Mouse (Mus musculus): ENCODE measurements around the gene Ddx43. TPM values are rescaled to one million over a fixed set of nuclear protein-coding genes. Genes with fewer than 3 reads are reported as not detected.

Gene Ddx43
- polyA plus RNA-seq, 1 experiment from 2014 or later = 0.39 TPM

GRCm38 (mm10) chr9:78428185-78428584, 32.6 kb downstream of the Ddx43 start:
- 90% methylated on average over 6 of the region's 6 CpGs for WGBS
- no peak overlapping the region for H3K4me2 ChIP-seq (replicated peaks)

DNA sequence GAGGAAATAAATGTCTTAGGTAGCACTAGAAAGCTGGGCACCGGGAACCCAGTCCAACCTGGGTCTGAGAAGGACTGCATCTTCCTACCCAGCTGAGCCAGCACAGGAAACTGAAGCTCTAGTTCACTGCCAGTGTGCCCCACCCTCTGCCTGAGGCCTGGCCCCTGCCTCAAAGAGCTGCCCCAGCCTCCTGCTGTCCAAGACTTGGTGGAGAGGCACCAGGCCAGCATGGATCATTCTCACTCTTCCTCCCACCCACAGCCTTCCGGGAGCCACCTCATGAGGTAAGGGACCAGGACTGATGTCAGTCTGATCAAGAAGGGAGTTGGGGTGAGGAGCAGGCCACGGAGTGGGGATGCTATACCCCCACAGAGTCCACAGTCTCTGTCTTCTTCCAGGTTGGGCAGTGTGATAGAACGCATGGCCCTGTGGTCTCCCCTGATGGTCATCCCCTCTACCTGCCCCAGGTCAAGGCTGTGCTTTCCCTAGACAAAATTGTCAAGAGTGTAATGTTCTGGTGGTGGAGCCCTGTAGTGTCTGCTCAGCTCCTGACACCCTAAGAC, 33.4 kb downstream of the Ddx43 start:
- H3K4me2 ChIP-seq (replicated peaks) = no peak overlapping the region
- H3K4me3 ChIP-seq = no peak overlapping the region
- H3K27me3 ChIP-seq (replicated peaks) = no peaks in the 10 kb centered on the region
- H3K9me3 ChIP-seq = no peaks in the 10 kb centered on the region
- 88% methylated on average over 4 of the region's 4 CpGs for WGBS
- no peaks in the 10 kb centered on the region for H3K4me1 ChIP-seq
- H3K27ac ChIP-seq = no peak overlapping the region
- no peak overlapping the region for H3K9ac ChIP-seq
- no peak for ATAC-seq (ENCODE audit: low FRiP score, low read depth)
- no peaks in the 10 kb centered on the region for H3K36me3 ChIP-seq

More at GRCm38 (mm10) chr9:78428185-78428584, 32.6 kb downstream of the Ddx43 start:
- Histone ChIP-seq H3K27ac (no peak overlapping the region), H3K9ac (no peak overlapping the region), H3K27me3 (replicated peaks) (no peaks in the 10 kb centered on the region), H3K4me3 (no peak overlapping the region), H3K36me3 (no peaks in the 10 kb centered on the region), H3K4me1 (no peaks in the 10 kb centered on the region), H3K9me3 (no peaks in the 10 kb centered on the region)
- no peak for ATAC-seq (ENCODE audit: low FRiP score, low read depth)

DNA sequence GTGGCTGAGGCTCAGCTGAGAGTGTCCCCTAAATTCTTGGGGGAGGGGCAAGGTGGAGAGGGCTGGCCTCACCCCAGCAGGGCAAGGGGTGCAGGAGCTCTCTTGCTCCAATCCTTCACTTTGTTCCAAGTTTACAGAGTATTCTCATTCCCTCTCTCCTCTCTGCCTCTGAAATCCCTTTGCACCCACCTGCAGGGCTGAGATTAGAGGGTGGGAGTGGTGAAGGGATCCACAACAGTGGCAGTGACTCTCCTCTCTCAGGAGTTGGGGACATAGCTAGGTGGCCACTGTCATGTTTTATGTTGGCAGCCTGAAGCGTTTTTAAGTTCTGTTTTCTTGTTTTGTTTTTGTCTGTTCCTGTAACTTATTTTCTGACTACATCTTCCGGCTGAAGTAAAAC, 34.0 kb downstream of the Ddx43 start:
- Histone ChIP-seq H3K36me3 (no peaks in the 10 kb centered on the region), H3K4me2 (replicated peaks) (no peak overlapping the region), H3K9me3 (no peaks in the 10 kb centered on the region), H3K27ac (no peak overlapping the region), H3K9ac (no peak overlapping the region), H3K4me3 (no peak overlapping the region), H3K27me3 (replicated peaks) (no peaks in the 10 kb centered on the region), H3K4me1 (no peaks in the 10 kb centered on the region)
- WGBS = 59% methylated on average over 2 of the region's 2 CpGs
- ATAC-seq (ENCODE audit: low FRiP score, low read depth) = no peak

DNA sequence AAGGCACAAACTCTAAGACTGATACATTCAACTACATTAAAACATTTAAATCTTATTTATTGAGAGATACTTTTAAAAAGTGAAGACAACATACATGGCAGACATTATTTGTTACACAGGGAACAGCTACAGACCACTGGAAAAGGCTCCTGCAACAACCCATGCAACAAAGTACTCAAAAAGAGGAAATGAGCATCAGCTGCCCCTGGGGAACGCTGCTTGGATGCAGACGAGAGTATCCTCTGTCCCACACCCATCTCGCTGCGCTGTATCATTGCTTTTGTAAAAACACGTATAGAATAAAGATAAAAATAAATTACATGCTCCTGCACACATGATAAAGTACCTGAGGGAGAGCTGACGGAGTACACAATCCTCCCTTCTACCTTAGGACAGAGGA, 34.9 kb downstream of the Ddx43 start:
- no peak for ATAC-seq (ENCODE audit: low FRiP score, low read depth)
- H3K9ac ChIP-seq = no peak overlapping the region

GRCm38 (mm10) chr9:78432471-78432870, 36.9 kb downstream of the Ddx43 start:
- ATAC-seq (ENCODE audit: low FRiP score, low read depth) = no peak
- Histone ChIP-seq H3K27ac (no peak overlapping the region), H3K9me3 (no peaks in the 10 kb centered on the region), H3K36me3 (no peaks in the 10 kb centered on the region), H3K4me1 (no peaks in the 10 kb centered on the region), H3K4me3 (no peak overlapping the region), H3K4me2 (replicated peaks) (no peak overlapping the region), H3K9ac (no peak overlapping the region), H3K27me3 (replicated peaks) (no peaks in the 10 kb centered on the region)
- WGBS = 88% methylated on average over 5 of the region's 5 CpGs

More for the DNA sequence above, 34.9 kb downstream of the Ddx43 start:
- no peaks in the 10 kb centered on the region for H3K27me3 ChIP-seq (replicated peaks)
- WGBS = 83% methylated on average over 6 of the region's 6 CpGs
- H3K4me3 ChIP-seq = no peak overlapping the region
- no peaks in the 10 kb centered on the region for H3K4me1 ChIP-seq
- H3K4me2 ChIP-seq (replicated peaks) = no peak overlapping the region
- H3K36me3 ChIP-seq = no peaks in the 10 kb centered on the region
- no peaks in the 10 kb centered on the region for H3K9me3 ChIP-seq
- H3K27ac ChIP-seq = no peak overlapping the region

DNA sequence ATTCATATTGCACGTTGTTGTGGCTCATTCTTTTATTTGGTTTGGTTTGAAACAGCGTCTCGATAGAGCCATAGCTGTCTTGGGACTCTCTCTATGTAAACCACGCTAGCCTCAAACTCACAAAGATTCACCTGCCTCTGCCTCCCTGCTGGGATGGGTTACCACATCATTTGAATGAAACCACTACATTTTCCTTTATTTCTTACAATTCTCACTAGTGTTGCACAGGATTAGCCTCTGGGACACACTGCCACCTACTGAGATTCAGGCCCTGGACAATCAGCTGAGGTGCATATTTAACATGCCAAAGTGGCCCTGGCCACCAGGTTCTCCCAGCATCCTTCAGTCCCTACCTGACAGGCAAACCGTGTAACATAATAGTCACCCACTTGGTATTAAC, 43.8 kb downstream of the Ddx43 start:
- no peak overlapping the region for H3K27ac ChIP-seq
- 72% methylated on average over 5 of the region's 5 CpGs for WGBS
- no peaks in the 10 kb centered on the region for H3K9me3 ChIP-seq
- no peaks in the 10 kb centered on the region for H3K36me3 ChIP-seq
- peaks cover 10% of the 10 kb centered on the region; the same call in 1 of the 2 replicates for H3K4me1 ChIP-seq
- ATAC-seq (ENCODE audit: low FRiP score, low read depth) = no peak
- no peak overlapping the region for H3K4me2 ChIP-seq (replicated peaks)
- peaks cover 51% of the 10 kb centered on the region for H3K27me3 ChIP-seq (replicated peaks)
- H3K4me3 ChIP-seq = no peak overlapping the region
- no peak overlapping the region for H3K9ac ChIP-seq

DNA sequence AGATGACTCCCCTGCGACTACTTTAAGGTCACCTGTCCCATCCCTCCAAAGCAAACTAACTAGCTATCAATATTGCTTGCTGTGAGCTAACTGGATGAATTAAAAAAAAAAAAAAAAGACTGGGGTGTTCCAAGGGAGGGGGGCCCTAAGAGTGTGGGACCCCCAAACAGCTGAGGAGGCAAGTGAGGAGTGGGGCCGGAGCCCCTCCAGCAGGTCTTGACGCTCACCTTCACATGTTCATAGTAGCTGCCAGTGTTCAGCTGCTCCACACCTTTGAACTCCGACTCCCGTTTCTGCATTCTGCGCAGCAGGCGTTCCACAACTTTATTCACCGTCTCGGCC, 46.6 kb downstream of the Ddx43 start:
- Histone ChIP-seq H3K9ac (no peak overlapping the region), H3K9me3 (no peaks in the 10 kb centered on the region), H3K27ac (no peak overlapping the region), H3K4me3 (peak overlapping the region; percentile 36), H3K27me3 (replicated peaks) (peaks cover 66% of the 10 kb centered on the region), H3K4me2 (replicated peaks) (peak overlapping the region; percentile 72), H3K4me1 (peaks cover 10% of the 10 kb centered on the region; the same call in 1 of the 2 replicates), H3K36me3 (no peaks in the 10 kb centered on the region)
- WGBS = 3% methylated on average over 9 of the region's 9 CpGs
- no peak for ATAC-seq (ENCODE audit: low FRiP score, low read depth)

DNA sequence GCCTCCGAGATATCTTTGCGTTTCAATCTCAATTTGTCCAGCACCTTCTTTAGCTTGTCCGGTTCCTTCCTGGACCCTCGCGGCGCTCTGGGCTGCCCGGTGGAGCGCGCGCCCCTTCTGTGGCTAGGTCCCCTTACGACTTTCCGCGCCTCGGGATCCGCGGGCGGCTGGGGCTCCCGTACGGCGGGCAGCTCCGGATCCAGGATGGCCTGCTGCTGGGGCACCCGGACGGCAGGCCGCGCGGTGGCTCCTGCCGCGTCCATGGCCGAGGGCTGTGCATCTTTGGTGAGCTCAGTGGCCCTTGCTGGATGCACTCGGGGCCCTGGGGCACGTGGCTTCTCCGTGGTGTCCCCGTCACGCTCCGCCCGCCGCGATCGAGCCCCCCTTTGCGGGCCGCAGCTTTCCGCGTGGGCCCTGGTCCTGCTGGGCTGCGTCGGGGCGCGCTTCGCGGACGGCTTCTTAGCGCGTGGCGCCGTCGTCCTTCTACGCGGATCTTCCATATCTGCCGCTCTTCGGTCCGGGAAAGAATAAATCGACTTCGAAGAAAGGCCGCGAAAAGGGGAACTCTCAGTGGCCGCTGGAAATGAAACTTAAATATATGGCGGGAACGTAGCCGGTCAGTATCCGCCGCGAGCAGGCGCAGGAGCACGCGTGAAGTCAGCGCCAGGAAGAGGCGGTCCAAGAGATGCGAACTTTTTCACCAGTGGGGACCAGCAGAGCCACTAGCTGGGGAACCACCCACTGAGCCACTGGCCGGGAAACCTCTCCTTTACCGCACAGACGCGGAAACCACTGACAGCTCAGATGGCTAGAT, 47.2 kb downstream of the Ddx43 start, which contains the start of gene Cgas:
TSS of gene Cgas (minus strand) at position 659 of the 814 bp plus-strand sequence.
- Histone ChIP-seq H3K4me1 (peaks cover 10% of the 10 kb centered on the region; the same call in 1 of the 2 replicates), H3K4me2 (replicated peaks) (peak within 1 kb of the TSS; percentile 72), H3K4me3 (peak within 1 kb of the TSS; percentile 36), H3K9me3 (no peaks in the 10 kb centered on the region), H3K36me3 (no peaks in the 10 kb centered on the region), H3K27ac (no peak within 1 kb of the TSS), H3K27me3 (replicated peaks) (peaks cover 66% of the 10 kb centered on the region), H3K9ac (no peak within 1 kb of the TSS; the same call in 1 of the 2 replicates)
- ATAC-seq (ENCODE audit: low FRiP score, low read depth) = peak; percentile 27
- under 1% methylated on average over 77 of the region's 81 CpGs for WGBS

DNA sequence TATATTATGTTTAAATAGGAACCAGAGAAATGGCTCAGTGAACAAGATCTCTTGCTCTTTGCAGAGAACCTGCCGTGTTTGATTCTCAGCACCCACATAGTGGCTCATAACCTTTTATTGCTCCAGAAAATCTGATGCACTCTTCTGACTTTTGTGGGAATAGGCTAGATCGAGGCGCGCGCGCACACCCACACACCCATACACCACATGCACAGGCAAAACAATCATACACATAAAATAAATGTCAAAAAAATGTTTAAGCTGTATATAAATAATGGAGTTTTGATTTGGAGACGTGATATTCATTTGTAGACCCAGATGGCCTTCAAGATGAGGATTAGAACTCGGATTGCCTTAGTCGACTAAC, 52.0 kb downstream of the Ddx43 start:
- H3K27ac ChIP-seq = no peak overlapping the region
- H3K27me3 ChIP-seq (replicated peaks) = peaks cover 34% of the 10 kb centered on the region
- peak; percentile 54 for ATAC-seq (ENCODE audit: low FRiP score, low read depth)
- peak overlapping the region; percentile 71 for H3K4me2 ChIP-seq (replicated peaks)
- H3K4me1 ChIP-seq = peaks cover 15% of the 10 kb centered on the region
- peak overlapping the region; percentile 95 for H3K4me3 ChIP-seq
- WGBS = 25% methylated on average over 9 of the region's 9 CpGs
- H3K9ac ChIP-seq = peak overlapping the region; percentile 90; the same call in 1 of the 2 replicates
- peaks cover 9% of the 10 kb centered on the region for H3K36me3 ChIP-seq
- no peaks in the 10 kb centered on the region for H3K9me3 ChIP-seq

DNA sequence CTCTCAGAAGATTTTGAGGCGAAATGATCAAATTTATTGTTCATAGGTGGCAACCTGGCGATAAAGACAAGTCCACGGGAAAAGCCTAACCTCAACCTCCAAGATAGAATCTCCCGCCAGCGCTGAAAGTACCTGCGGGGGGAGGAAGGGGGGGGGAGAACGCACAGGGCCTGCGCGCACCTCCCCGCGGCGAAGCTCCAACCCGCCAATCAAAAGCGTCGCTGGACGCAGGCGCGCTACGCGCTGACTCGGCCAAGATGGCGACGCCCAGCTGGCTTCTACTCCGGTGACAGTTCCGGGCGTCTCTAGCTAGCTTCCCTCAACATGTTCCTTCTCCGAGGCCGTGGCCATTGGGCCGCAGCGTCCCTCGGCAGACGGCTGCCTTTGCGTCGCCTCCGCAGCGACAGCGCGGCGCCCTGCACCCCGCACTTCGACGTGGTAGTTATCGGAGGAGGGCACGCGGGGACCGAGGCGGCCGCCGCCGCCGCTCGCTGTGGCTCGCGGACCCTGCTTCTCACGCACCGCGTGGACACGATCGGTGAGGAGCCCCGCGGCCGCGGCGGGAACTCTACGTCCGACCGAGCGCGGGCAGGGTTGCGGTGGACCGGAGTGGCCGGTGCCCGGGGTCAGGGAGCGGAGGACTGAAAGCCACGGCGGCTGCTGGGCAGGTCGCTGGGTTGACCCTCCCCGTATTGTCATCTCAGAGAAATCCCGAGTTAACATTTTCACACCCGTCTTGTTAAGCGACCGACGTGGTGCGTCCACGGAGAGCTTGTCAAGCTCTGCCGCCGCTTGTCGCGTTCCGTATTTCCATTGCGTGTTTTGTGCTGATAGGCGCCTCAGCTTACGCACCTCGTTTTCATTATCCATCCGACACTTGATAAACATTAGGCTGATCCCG, 52.6 kb downstream of the Ddx43 start, which contains the start of the genes Mto1 and Gm17324:
TSS of gene Mto1 (plus strand) at position 236 of the 901 bp plus-strand sequence.
TSS of gene Gm17324 (minus strand) at position 814 of the 901 bp plus-strand sequence.
- peaks cover 27% of the 10 kb centered on the region for H3K27me3 ChIP-seq (replicated peaks)
- peak within 1 kb of the TSS; percentile 70 for H3K27ac ChIP-seq
- peak; percentile 96 for ATAC-seq (ENCODE audit: low FRiP score, low read depth)
- H3K4me2 ChIP-seq (replicated peaks) = peak within 1 kb of the TSS; percentile 71
- H3K36me3 ChIP-seq = peaks cover 16% of the 10 kb centered on the region
- peak within 1 kb of the TSS; percentile 90 for H3K9ac ChIP-seq
- under 1% methylated on average over 96 of the region's 96 CpGs for WGBS
- peak within 1 kb of the TSS; percentile 95 for H3K4me3 ChIP-seq
- no peaks in the 10 kb centered on the region for H3K9me3 ChIP-seq
- H3K4me1 ChIP-seq = peaks cover 9% of the 10 kb centered on the region

GRCm38 (mm10) chr9:78450404-78450803, 54.8 kb downstream of the Ddx43 start:
- no peak for ATAC-seq (ENCODE audit: low FRiP score, low read depth)
- H3K4me1 ChIP-seq = peaks cover 9% of the 10 kb centered on the region
- H3K4me3 ChIP-seq = no peak overlapping the region
- H3K27ac ChIP-seq = no peak overlapping the region
- no peak overlapping the region for H3K4me2 ChIP-seq (replicated peaks)
- peaks cover 9% of the 10 kb centered on the region for H3K27me3 ChIP-seq (replicated peaks)
- H3K9ac ChIP-seq = no peak overlapping the region
- H3K9me3 ChIP-seq = no peaks in the 10 kb centered on the region
- 79% methylated on average over 5 of the region's 5 CpGs for WGBS
- H3K36me3 ChIP-seq = peaks cover 25% of the 10 kb centered on the region

- peaks cover 25% of the 10 kb centered on the region for H3K36me3 ChIP-seq
- WGBS = 93% methylated on average over 4 of the region's 4 CpGs
- no peak for ATAC-seq (ENCODE audit: low FRiP score, low read depth)
These were observed 55.8 kb downstream of the Ddx43 start for GRCm38 (mm10) chr9:78451382-78451781.

More at GRCm38 (mm10) chr9:78451382-78451781, 55.8 kb downstream of the Ddx43 start:
- H3K4me1 ChIP-seq = peaks cover 9% of the 10 kb centered on the region
- H3K4me3 ChIP-seq = no peak overlapping the region
- H3K9me3 ChIP-seq = no peaks in the 10 kb centered on the region
- H3K4me2 ChIP-seq (replicated peaks) = no peak overlapping the region
- H3K27ac ChIP-seq = no peak overlapping the region
- no peak overlapping the region for H3K9ac ChIP-seq
- H3K27me3 ChIP-seq (replicated peaks) = no peaks in the 10 kb centered on the region; the same call in 1 of the 2 replicates
